Mouse (Mus musculus) heart, embryonic 16.5 days (tissue): ENCODE measurements around the gene Foxd3. TPM values are rescaled to one million over a fixed set of nuclear protein-coding genes. Genes with fewer than 3 reads are reported as not detected.

ENCODE experiments used
- ATAC-seq: fragments of 200-750 bp; cut with Nextera tagmentation; replicated peaks from 2 replicates; pipeline ENCODE4 v1.8.0; 2017; ENCODE audit warnings: moderate number of reproducible peaks; ENCODE audit not compliant: insufficient read depth, low FRiP score; ENCODE audit errors: extremely low read depth
- H3K27ac ChIP-seq: fragments of 300-500 bp; sonication (generic); 2 replicates; pipeline ENCODE4 v1.5.1; 2014; ENCODE audit warnings: mild to moderate bottlenecking, low read length, control low read depth, moderate library complexity
- H3K27me3 ChIP-seq: fragments of 300-500 bp; sonication (generic); 2 replicates; pipeline ENCODE4 v1.6.1; 2014; ENCODE audit warnings: low read length, mixed read lengths; ENCODE audit not compliant: control insufficient read depth, insufficient read depth
- H3K36me3 ChIP-seq: fragments of 300-500 bp; sonication (generic); 2 replicates; pipeline ENCODE4 v1.6.1; 2014; ENCODE audit not compliant: control insufficient read depth, insufficient read depth
- H3K4me1 ChIP-seq: fragments of 300-500 bp; sonication (generic); 2 replicates; pipeline ENCODE4 v1.6.1; 2014; ENCODE audit warnings: low read length, mixed read lengths; ENCODE audit not compliant: control insufficient read depth, insufficient read depth
- H3K4me2 ChIP-seq: fragments of 300-500 bp; sonication (generic); 2 replicates; pipeline ENCODE4 v1.6.1; 2014; ENCODE audit warnings: low read depth, mild to moderate bottlenecking, control low read depth, low read length
- H3K4me3 ChIP-seq: fragments of 300-500 bp; sonication (generic); 2 replicates; pipeline ENCODE4 v1.5.1; 2014; ENCODE audit warnings: mild to moderate bottlenecking, control low read depth, low read length
- H3K9ac ChIP-seq: fragments of 300-500 bp; sonication (generic); 2 replicates; pipeline ENCODE4 v1.6.1; 2014; ENCODE audit warnings: low read length, control low read depth
- H3K9me3 ChIP-seq: fragments of 300-500 bp; sonication (generic); replicated peaks from 2 replicates; pipeline ENCODE4 v1.6.1; 2016; ENCODE audit warnings: low read length; ENCODE audit not compliant: control insufficient read depth
- WGBS: fragments of 180-500 bp; shearing (Covaris S2); extraction: QIAGEN DNeasy Blood & Tissue Kit; methylation state at CpG from one replicate; pipeline ENCODE4 v1.1.7; 2014; 5-methylcytosine and 5-hydroxymethylcytosine counted together
- polyA plus RNA-seq: library from polyadenylated mRNA; unstranded; fragments of >200 nt; fragmentation: Nextera tagmentation; extraction: Ambion mirVana; gene quantifications from 2 replicates; pipeline ENCODE4 v1.2.1, GENCODE M21; 2015

The Foxd3 gene
- polyA plus RNA-seq, 1 experiment from 2014 or later: 0.08 TPM

DNA sequence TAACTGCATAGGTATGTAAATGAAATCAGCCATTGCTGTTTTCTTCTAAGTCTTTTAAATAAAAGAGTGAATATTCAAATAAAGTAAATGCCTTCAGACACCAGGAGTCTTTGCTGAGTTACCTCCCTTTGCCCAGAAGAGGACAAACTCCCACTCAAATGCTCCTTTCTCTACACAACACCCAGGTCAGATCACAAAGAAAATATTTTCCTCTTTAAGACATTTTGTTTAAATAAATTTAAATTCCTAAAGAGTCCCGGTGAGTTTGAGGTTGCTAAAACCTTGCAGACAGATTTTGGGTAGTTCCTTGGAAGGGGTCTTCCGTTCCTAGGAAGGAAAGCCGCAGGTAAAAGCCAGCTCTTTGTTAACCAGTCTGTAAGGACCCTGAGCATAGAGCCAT, 14.2 kb upstream of the Foxd3 start:
- Histone ChIP-seq H3K4me1 (no peaks in the 10 kb centered on the region), H3K4me2 (no peak overlapping the region), H3K36me3 (no peaks in the 10 kb centered on the region), H3K9ac (no peak overlapping the region), H3K27ac (no peak overlapping the region), H3K4me3 (no peak overlapping the region), H3K27me3 (peaks cover 8% of the 10 kb centered on the region; the same call in 1 of the 2 replicates), H3K9me3 (no peaks in the 10 kb centered on the region)
- ATAC-seq: no peak
- WGBS: 38% methylated on average over 3 of the region's 3 CpGs

DNA sequence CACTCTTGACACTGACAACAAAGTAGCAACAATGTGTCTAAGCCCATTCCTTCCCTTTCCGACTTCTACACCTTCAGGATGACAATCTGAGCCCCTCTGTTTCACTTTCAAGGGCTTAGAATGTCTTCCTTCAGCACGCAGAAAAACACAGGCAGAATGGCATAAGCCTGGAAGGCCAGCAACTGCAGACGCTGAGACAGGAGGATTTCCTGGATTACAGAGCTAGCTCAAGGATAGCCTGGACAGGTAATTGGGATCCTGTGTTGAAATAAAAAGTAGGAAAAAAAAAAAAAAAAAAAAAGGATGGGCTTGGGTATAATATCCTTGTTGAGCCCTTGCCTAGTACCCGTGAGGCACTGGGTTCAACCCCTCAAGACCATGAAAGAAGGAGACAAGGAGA, 10.5 kb upstream of the Foxd3 start:
- H3K4me1 ChIP-seq: peaks cover 3% of the 10 kb centered on the region
- no peaks in the 10 kb centered on the region for H3K36me3 ChIP-seq
- no peak overlapping the region for H3K9ac ChIP-seq
- ATAC-seq: no peak
- peaks cover 38% of the 10 kb centered on the region for H3K27me3 ChIP-seq
- no peak overlapping the region for H3K4me2 ChIP-seq
- no peak overlapping the region for H3K27ac ChIP-seq
- no peak overlapping the region for H3K4me3 ChIP-seq
- WGBS: 79% methylated on average over 4 of the region's 4 CpGs
- no peaks in the 10 kb centered on the region for H3K9me3 ChIP-seq

DNA sequence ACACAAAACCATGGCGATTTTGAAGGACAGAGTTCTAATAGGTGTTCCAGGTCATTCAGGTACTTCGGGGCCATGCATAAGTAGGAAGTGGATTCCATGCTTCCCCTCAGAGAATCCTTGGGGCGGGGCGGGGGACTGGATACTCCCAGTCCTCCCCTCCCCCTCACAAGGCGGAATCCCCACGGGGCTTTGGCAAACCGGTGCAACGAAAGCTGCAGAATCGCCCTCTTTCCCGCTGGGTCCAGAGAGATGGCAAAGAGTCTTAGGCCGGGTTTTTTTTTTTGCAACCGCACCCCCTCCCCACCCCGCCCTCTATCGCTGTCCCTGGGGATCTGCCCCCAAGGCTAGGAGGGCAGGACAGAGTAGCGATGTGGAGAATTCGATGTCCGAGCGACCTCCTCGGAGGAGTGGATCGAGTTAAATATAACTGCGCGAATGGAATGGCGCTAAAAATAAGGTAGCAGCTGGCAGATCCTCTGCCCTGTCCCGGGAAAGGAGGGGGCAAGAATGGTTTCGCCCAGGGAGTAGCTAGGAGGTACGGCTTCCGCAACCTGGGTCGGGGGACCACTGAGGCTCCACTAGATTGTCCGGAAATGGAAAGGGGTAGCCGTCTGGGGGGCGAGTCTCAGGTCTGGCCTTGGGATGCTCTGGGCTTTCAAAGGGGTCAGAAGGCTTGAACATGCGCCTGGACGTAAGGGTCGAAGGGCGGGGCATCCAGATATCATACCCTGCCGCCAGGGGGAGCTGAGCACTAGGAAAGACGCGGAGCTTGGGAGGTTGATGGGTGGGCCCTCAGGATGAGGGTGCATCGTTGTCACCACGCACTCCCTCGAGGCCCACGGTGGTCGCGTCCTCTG, 5.8 kb upstream of the Foxd3 start:
- Histone ChIP-seq H3K27me3 (peaks cover 78% of the 10 kb centered on the region), H3K27ac (no peak overlapping the region), H3K36me3 (no peaks in the 10 kb centered on the region), H3K4me2 (peak overlapping the region; percentile 62), H3K4me1 (peaks cover 9% of the 10 kb centered on the region), H3K4me3 (peak overlapping the region; percentile 44), H3K9me3 (no peaks in the 10 kb centered on the region; the same call in 1 of the 2 replicates), H3K9ac (no peak overlapping the region)
- ATAC-seq: peak; percentile 35; the same call in 1 of the 2 replicates
- 3% methylated on average over 44 of the region's 44 CpGs for WGBS

DNA sequence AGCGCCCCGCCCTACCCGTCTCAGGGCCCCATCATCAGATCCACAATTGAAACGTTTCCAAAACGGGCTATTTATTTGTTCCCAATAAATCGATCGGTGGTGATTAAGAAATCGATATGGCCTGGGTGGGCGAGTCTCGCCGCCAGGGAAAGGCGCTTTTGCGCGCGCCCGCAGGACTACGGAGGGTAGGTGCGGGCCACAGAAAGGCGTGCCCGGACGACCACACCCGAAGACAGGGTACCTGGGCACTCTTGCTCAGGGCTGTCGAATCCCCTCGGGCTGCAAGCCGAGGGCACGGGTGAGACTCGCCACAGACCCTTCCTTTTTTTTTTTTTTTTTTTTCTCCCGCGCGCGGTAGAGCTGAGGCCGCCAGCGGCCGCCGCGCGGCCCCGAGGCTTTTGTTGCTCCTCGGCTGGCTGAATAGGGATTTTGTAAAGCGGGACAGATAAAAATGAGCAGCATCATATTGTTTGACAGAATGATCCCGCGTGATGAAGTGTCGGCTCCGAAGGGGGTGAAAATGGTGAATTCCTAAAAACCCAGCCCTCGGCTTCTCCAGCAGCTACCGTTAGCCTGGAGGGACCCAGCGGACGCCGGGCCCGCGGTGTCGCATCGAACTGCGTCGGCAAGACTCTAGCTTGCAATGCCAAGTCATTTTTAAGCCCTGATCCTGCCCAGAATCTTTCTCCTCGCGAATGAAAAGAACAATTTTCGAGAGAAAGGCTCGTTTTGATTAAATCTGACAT, 5.0 kb upstream of the Foxd3 start:
- H3K4me1 ChIP-seq: peaks cover 12% of the 10 kb centered on the region
- WGBS: 2% methylated on average over 59 of the region's 59 CpGs
- peak overlapping the region; percentile 44 for H3K4me3 ChIP-seq
- no peaks in the 10 kb centered on the region; the same call in 1 of the 2 replicates for H3K9me3 ChIP-seq
- peak overlapping the region; percentile 62 for H3K4me2 ChIP-seq
- no peak for ATAC-seq
- H3K9ac ChIP-seq: no peak overlapping the region
- H3K36me3 ChIP-seq: no peaks in the 10 kb centered on the region
- peaks cover 86% of the 10 kb centered on the region for H3K27me3 ChIP-seq
- H3K27ac ChIP-seq: no peak overlapping the region

DNA sequence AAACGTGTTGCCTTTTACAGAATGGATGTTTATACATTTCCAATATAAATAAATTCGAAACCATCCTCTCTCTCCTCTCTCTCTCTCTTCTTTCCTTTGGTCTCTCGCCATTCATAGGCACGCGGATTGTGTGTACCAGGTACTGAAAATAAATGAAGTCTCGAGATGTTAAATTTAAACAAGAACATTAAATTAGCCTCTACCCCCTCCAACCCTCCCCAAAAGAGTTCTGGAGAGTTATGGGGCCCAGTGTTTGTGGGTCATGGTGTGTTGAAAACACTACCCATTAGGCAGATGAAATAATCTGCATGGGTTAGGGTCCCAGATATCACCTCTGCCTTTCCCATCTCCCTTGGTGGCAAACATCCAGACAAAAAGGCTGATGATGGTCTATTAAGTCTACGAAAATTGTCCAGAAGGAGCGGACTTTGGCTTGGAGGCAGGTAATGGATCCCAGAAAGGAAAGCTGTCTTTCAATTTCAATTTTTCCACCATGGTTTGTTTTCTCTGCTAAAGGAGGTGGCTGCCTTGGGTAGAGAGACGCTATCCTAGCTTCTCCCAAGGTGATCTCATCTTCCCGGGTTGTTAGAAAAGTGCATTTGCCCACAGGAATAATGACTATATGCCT, 4.2 kb upstream of the Foxd3 start:
- peaks cover 12% of the 10 kb centered on the region for H3K4me1 ChIP-seq
- WGBS: 20% methylated on average over 10 of the region's 10 CpGs
- H3K4me3 ChIP-seq: no peak overlapping the region
- no peak overlapping the region for H3K9ac ChIP-seq
- no peak overlapping the region for H3K4me2 ChIP-seq
- H3K36me3 ChIP-seq: no peaks in the 10 kb centered on the region
- no peak overlapping the region for H3K27ac ChIP-seq
- peaks cover 90% of the 10 kb centered on the region for H3K27me3 ChIP-seq
- ATAC-seq: no peak
- H3K9me3 ChIP-seq: no peaks in the 10 kb centered on the region; the same call in 1 of the 2 replicates

DNA sequence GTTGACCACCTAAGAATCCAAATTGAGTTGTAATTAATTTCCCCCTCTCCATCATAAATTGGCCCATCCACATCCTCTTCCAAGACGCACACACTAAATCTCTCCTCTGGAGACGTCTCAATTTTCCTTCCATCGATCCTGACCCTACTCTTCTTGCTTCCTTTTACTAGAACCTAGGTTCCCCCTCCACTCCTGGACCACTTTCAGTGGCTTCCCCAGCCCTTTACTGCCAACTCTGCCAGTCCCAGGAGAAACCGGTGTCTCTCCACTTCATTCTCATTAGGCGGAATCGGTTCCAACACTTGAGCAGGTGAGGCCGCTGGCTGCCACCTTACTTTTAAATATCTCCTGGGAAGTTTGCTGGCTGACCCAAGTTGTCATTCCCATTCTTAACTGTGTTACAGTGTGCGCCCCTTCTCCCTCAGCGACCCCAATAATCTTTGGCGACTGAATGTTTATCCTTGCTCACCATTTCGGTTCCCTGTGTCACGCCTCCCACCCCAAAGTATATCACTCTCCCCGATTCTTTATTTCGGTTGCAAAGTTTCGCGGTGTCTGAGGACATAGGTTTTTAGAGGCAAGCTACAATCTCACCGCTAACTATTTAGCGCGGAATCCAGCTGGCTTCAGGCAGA, 3.4 kb upstream of the Foxd3 start:
- H3K27ac ChIP-seq: no peak overlapping the region
- H3K9me3 ChIP-seq: no peaks in the 10 kb centered on the region; the same call in 1 of the 2 replicates
- no peaks in the 10 kb centered on the region for H3K36me3 ChIP-seq
- H3K4me1 ChIP-seq: peaks cover 17% of the 10 kb centered on the region
- no peak overlapping the region for H3K4me2 ChIP-seq
- peaks cover 94% of the 10 kb centered on the region for H3K27me3 ChIP-seq
- no peak overlapping the region for H3K9ac ChIP-seq
- H3K4me3 ChIP-seq: no peak overlapping the region
- no peak for ATAC-seq
- 4% methylated on average over 19 of the region's 19 CpGs for WGBS

DNA sequence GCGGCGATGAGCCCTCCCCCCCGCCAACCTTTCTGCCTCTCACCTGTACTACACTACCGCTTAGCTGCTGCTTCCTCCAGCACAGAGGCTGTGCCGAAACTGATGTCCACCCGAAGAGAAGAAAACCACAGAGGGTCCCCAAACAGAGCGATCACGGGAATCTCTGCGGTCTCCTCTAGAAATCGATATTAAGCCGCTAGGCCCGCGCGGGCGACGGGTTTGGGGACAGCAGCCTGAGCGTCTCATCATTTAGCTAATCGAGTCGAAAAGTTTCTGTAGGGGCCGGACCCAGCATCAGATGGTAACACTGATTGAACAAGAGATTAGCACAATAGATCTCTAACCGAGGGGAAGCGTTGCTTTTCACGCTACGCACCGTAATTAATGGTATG, 2.9 kb upstream of the Foxd3 start:
- peaks cover 21% of the 10 kb centered on the region for H3K4me1 ChIP-seq
- under 1% methylated on average over 25 of the region's 25 CpGs for WGBS
- no peak for ATAC-seq
- H3K36me3 ChIP-seq: no peaks in the 10 kb centered on the region
- H3K27ac ChIP-seq: no peak overlapping the region
- no peak overlapping the region for H3K4me2 ChIP-seq
- no peaks in the 10 kb centered on the region; the same call in 1 of the 2 replicates for H3K9me3 ChIP-seq
- H3K9ac ChIP-seq: no peak overlapping the region
- peaks cover 94% of the 10 kb centered on the region for H3K27me3 ChIP-seq
- no peak overlapping the region for H3K4me3 ChIP-seq

DNA sequence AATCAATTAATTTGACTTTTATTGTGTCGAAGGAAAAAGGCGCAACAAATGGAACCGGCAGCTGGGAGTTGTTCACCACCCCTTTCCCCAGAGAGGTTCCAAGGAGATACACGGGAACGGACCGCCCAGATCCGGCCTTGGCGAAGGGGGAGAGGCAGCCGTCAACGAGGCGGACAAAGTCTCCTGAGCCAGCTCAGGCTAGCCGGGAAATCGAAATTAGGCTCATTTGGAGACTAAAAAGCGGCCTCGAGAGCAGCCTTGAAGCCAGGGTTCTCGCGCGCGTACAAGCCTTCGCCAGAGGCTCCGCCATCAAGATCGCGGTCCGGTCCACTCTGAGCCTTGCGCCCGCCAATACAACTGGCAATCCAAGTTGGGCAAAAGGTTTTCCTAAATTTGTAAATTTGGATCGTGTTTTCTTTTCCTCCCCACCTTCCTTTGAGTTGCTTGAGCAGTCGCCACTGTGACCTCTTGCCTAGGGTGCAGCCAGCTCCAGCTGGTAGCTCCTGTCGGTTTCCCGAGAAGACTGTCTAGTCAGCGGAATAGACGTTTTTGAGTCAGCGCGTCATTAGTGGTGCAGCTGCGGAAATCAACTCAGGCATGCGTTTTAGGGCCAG, 2.4 kb upstream of the Foxd3 start:
- Histone ChIP-seq H3K9ac (no peak overlapping the region), H3K27me3 (peaks cover 91% of the 10 kb centered on the region), H3K27ac (no peak overlapping the region), H3K4me2 (no peak overlapping the region), H3K4me1 (peaks cover 21% of the 10 kb centered on the region), H3K4me3 (no peak overlapping the region), H3K9me3 (no peaks in the 10 kb centered on the region; the same call in 1 of the 2 replicates), H3K36me3 (no peaks in the 10 kb centered on the region)
- ATAC-seq: no peak
- 1% methylated on average over 36 of the region's 36 CpGs for whole genome bisulfite sequencing
